Mouse (Mus musculus) T-helper 1 cell (primary cell): ENCODE measurements at regions not wholly inside any gene's neighbourhood (a gene's known extent, or its start where the extent isn't known, plus 50 kb on each side); places are given as distances from the start of the nearest gene placed in this dataset.

ENCODE experiments used
- in situ Hi-C: fragments of 300-600 bp; cut with MboI, MseI; formaldehyde crosslinking; loops from one replicate; pipeline ENCODE4 v1.15.1; 2025; ENCODE audit warnings: high pct_unique_total_duplicates

DNA sequence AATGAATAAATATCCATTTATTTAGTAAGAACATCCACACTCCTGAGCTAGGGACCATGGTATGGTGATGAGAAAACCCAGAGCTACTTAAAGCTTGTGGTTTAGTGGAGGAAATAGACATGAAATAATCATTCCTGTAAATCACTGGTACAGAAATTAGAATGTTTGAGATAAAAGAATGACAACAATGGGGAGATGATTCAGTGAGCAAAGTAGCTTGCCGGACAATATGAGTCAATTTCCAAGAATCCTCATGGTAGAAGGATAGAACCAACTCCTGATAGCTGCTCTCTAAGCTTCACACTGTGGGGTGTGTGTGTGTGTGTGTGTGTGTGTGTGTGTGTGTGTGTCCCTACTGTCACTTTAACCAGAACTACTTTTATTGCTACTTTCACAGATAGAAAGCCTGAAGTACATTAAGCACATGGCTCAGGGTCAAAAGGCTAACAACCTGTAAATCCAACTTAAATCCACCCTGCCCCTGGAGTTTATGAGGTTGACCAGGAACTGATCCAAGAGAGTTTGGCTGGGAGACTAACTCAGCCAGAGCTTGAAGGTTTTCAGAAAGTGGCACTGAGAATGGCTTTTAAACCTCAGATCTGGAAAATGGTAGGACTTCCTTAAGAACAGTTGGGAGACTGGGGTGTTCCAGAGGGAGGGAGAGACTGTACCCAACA, 336.9 kb upstream of the Gcfc2 start:
- in situ Hi-C loops = no loop called here

DNA sequence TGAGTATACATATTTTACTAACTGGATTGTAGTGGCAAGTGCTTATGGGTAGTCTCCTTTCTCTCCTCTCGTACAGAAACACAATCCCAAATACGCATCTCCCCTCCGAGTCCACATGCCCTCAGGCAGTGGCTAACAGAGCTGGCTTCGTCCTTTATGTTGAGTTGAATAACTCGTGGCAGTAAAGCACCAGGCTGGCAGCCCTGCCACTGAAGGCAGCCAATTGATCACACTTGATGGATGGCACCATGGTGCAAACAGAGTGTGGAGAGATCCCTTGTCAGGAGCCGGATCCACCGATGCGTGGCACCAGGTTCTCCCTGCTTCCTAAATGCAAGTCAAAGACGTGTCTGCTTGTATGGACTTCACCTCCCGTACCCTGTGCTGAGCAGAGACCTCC, 333.7 kb upstream of the Gcfc2 start:
- in situ Hi-C loops = no loop called here

DNA sequence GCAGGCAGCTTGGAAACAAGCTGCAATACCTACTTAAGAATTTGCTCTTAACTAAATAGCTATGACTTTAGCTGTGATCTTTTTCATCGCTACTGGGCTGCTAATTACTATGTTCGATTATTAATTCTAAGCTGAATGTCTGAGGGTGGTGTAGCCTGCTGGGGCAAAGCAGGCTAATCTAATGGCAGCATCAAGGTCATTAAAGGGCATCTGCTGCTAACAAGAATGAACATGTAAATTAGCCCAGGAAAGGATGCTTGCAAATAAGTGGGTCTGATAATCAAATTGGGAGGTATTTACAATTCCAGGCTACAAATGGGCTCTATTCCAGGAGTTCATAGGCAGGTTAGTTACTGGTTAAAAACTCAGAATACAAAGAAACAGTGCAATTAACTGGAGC, 327.5 kb upstream of the Gcfc2 start:
- in situ Hi-C loops = no loop called here

DNA sequence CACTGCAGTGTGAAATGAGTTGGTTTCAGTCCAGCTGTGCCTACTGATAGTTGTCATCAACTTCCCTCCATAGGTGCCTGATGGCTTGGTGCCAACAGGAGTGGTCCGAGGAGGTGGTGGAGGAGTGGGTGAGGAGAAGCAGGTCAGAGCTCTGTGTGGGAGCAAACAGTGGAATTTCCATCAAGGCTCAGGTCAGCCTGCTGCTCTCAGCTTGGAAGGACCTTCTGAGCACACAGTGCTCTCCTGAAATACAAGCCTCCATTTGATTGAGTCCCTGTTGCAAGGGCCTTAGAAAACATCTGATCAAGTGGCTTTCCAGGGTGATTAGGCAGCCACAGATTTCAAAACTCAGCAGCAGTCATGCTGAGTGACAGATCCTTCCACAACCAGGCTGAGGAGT, 314.8 kb upstream of the Gcfc2 start:
- in situ Hi-C loops = no loop called here

DNA sequence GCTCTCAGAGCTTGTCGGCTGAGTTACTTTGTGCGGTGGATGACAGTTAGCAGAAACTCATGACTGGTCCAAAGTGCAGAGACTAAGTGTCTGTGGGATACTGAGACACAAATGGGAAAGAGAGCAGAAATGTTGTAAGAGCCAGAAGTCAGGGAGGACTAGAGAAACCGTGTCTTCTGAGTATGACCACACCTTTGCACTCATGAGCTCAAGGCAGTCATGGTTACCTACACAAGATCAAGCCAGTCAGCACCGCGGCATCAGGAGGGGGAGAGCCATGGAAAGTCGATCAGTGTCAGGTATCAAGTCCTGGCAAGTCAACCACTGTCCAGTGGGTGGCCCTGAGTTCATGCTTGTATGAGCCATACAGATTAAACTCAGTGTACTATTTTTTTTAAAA, 311.5 kb upstream of the Gcfc2 start:
- in situ Hi-C loops = no loop called here

DNA sequence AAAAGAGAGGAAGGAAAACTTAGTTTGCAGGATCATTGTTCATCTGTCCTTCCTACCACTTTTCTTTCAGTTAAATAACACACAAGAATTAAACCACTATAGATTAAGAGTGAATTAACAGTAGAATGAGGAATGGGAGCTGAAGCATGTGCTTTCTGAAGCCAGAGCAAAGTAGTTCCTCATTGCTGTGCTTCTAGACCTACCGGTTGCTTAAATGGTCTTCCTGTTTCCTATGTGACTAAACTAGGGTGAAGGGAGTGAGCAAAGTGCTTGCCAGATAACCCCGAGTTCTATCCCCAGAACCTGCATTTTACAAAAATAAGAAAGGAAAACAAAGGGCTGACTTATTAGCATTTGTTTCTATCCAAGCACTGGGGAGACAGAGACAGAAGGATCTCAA, 305.5 kb upstream of the Gcfc2 start:
- in situ Hi-C loops = no loop called here

DNA sequence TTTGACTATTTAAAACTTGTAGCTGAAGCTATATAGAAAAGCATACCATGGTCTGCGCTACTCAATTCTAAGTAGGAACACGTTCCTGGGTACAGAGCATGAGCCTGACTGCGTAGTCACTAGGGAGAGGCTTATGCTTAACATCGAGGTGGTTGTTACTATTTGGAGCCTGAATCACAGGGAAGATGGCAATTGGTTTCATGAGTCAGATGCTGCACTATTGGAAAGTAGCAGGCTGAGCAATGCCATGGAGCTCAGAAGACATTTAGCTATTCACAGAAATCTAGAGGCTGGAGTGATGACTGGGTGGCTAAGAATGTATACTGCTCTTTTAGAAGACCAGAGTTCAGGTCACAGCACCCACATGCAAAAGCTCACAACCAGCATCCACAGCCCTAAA, 302.4 kb upstream of the Gcfc2 start:
- in situ Hi-C loops = no loop called here

DNA sequence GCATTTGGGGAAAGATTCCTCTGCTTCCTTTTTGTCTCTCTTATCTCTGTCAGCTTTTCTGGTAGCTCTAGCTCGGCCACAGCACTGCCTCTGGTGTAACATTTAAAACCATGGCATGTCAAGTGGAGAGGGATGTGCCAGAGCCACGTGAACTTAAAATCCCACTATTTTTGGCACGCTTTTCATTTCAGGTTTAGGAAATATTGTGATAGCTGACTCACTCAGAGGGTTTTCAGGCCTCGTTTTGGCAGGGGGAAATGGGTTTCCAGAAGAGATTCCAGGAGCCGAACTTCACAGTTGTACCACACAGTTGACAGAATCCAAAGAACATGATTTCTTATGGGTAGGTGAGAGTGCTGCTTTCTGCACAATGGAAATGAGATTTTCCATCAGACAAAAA, 300.8 kb upstream of the Gcfc2 start:
- in situ Hi-C loops = no loop called here

DNA sequence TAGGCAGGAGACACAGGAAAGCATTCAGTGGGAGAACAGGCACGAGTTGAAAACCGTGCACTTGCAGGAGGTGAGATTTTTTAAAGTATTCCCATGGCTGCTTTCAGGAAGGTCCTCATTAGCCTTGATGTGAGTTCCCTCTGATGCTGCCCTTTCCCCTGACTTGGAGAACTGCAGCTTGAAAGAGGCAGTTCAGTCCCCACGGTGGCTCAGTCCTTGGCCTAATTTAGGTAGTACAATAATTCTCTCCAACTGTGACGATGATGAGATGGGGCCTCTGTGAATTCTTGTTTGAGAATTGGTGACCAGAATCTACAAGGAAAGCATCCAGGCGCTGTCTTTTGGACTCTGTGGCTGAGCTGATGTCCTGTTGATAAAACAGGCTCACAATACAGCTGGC, 298.5 kb upstream of the Gcfc2 start:
- in situ Hi-C loops = no loop called here

DNA sequence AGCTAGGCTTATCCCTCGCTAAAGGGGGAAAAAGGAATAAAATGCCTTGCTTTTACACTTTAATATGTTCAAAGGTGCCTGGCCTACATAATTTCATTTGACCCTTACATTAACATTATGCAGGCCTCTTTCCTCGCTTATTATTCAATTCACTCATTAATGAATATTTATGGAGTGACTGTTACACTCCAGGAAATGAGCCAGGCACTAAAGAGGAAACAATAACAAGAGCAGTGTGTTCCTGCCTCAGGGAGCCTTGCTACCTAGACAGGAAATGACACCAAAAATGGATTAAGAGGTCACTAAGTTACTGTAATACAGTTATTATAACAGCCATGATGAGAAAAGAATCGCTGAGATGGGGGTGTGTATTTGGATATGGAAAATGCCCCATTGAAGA, 289.9 kb upstream of the Gcfc2 start:
- in situ Hi-C loops = no loop called here

DNA sequence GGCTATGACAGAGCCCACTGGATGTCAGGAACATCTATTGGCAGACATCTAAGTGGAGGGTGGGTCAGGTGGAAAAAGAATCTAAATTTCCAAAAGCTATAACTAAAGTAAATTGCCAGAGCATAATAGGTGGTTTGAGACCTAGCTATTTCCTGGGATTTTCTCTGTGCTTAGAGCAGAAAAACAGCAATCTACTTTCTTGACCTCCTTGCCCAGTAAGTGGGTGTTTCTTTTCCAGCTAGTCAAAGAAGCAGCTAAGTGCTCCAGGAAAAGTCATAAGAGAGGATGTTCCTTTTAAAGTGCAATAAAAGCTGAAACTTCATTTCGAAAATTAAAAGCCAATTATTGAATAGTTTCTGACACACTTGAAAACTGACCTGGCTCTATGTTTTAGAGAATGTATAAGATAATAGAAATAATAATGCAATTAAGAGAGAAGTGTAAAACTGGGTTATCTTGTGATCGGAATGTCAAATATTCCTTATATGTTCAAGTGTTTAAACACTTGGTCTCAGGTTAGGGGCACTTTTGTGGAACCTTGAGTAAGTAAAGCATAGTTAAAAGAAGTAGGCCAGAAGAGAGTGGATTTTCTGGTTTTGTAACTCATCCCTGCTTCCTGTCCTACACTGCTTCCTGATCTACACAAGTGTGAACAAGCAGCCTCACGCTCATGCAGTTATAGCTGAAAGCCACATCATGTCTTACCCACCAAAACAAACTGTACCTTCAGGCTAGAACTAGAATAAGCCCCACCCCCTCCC, 275.7 kb upstream of the Gcfc2 start:
- in situ Hi-C loops = no loop called here

DNA sequence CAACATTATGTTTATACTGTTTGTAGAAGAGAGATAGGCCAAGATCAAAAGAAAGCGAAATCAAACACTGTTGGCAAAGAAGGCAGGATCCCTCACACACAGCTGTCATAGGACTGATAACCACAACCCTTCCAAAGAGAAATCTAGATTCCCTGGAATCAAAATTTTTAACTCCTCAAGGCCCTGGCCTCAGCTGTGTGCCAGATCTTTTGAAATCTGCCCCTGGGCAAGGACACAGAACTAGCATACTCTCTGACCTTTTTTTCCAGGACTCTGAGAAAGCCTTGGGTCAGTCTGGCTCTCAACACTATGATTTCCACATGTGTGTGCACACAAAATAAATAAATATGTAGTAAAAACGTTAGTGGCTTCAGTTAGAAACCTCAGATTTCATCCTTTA, 271.6 kb upstream of the Gcfc2 start:
- in situ Hi-C loops = no loop called here

DNA sequence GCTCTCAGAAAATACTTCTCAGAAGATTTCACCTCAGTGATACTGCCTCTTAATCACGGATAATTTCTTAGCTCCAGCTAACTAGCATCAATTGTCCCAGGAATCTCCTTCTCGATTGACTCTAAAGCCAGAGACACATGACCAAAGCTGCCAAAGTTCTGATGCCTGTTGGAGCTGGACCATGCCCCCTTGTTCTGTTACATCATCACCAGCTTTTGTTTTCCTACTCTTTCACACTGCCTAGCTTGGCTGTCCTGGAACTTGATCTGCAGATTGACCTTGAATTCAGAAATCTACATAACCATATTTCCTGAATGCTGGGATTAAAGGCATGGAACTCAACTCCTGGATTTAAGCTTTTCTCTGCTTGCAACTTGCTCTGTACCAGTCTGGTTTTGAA, 268.3 kb upstream of the Gcfc2 start:
- in situ Hi-C loops = no loop called here

DNA sequence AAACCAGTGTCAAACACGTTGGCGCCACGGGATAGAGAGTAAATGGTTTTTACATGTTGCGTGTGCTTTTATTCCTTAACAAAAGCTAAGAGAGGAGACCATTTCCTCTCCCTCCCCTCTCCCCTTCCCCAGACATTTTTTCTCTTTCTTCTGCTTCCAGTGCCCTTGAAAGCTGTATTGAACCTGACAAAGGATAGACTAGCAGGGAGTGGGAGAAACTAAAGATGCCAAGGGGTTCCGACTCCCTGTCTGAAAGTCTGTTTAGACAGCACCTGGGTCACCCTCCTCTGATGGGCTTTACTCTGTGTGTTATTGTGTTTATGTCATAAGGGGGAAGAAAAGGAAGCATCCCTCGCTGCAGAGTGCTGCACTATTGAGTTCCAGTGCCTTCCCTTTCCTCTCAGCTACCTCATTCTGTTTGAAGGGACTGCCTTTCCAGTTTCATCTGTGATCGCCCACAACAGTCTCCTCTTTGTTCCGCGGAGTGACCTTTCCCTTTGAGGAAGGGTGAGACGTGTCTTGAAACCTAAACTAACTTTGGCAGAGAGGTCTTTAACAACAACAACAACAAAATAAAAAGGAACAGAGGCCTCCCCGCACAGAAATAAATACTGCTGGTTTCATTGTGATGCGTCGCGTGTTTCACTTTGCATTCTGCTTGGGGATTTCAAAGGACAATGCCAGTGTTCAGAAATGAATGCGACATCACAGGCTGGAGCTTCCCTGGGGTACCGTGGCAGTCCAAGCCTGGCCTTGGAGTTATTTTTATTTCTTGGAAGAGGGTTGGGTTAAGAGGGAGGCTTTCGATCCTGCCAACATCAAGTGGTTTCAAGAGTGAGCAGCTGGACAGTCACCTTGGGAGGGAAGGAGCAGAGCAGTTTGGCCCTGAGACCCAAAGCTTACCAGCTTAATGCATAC, 262.7 kb upstream of the Gcfc2 start:
- in situ Hi-C loops = no loop called here

DNA sequence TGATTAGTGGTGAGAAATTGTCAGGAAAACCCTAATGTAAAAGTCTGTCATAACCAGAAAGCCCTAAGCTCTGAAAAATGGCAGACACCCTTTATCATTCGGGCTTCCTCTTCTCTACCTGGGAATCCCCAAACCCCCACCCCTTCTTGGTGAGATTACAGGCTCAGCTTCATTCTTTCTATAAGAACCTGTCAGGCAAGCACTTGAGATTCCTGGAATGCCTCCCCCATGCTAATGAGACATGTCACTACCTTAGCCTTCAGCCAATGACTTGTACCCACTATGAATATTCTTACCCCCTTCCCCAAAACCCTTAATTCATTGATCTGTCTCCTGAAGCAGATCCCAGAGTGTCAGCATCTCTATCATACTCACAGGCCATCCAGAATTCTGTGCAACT, 254.5 kb upstream of the Gcfc2 start:
- in situ Hi-C loops = no loop called here

DNA sequence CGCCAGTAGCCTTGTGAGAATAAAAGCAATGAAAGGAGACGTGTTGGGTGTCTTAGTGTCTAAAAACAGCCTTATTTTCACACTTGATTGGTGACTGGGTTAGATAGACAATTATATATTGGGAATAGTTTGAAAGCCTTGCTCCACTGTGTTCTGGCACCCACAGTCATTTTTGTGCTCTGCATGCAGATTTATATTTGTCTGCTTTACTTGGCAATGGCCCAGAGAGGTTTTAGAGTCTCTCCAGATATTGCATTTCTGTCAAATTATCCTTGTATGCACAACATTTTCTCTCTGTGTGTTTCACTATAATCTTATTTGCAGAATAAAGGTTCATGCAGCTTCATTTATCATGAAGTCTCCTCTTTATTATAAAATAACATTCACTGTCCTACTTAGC, 250.2 kb upstream of the Gcfc2 start:
- in situ Hi-C loops = no loop called here

DNA sequence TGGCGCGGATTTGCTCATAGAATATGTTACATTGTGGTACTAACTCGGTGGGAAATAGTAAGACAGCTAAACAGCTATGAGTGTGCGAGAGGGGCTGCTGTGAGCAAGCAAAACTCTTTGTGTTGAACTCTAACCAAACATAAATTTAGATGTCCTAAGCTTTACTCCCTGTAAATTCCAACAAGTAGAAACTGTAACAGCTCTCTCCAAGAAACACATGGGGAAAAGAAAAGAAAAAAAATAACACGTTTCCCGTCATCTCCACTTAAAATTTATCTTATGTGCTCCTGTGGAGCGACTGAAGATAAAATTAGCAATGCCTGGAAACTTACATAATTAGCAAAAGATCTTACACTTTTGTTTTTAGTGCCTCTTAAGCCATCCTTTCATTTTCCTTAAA, 226.2 kb upstream of the Gcfc2 start:
- in situ Hi-C loops = loop anchor here (10.0 kb wide), 1 partner anchor 118 kb away; no protein-coding TSS in a partner anchor

DNA sequence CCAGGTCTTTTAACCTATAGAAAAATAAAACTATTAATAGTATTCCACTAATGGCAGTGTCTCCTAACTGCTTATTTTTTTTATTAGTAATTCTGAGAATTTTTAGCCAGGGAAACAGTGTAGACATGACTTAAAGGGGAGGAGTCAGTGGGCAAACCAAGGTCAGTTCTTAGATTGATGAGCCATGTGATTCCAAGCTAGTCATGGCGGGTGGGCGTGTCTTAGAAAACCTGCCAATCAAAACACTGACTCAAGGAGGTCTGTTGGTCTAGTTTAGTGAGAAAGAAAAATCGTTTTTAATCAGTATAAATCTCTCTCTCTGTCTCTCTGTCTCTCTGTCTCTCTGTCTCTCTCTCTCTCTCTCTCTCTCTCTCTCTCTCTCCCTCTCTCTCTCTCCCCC, 225.3 kb upstream of the Gcfc2 start:
- in situ Hi-C loops = loop anchor here (10.0 kb wide), 1 partner anchor 117 kb away; no protein-coding TSS in a partner anchor

DNA sequence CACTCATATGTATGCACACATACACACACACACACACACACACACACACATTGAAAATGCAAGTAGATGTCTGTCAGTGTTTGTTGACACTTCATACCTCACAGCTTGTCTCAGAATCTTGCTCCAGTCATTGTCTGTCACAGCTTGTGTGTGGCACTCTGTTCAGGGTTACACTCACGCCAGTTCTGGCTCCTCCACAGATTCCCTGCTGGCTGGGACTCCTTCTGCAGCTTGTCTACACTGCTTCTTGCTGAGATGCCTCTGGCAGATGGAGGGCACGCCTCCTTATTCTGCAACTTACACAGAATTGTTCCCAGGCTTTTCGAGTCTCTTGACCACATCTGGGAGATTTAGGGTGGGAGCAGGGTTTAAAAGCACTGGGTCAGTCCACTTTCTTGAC, 208.6 kb upstream of the Gcfc2 start:
- in situ Hi-C loops = no loop called here

DNA sequence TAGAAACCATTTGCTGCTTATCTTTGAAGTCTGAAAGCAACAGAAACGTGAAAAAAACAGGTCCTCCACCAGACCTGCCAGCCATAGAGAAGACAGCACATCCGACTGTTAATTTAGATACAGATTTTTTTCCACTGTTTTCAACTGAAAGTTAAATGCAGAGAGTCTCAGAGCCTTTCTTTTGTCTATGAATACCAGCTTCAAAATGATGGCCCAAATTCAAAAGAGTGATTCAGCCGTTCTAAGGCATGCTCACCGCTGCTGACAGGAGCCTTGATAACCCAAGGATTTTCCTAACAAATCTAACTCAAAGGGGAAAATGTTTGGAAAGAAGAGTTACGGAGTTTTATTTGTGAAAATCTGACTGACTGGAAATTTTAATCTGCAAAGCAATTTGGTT, 207.1 kb upstream of the Gcfc2 start:
- in situ Hi-C loops = no loop called here

DNA sequence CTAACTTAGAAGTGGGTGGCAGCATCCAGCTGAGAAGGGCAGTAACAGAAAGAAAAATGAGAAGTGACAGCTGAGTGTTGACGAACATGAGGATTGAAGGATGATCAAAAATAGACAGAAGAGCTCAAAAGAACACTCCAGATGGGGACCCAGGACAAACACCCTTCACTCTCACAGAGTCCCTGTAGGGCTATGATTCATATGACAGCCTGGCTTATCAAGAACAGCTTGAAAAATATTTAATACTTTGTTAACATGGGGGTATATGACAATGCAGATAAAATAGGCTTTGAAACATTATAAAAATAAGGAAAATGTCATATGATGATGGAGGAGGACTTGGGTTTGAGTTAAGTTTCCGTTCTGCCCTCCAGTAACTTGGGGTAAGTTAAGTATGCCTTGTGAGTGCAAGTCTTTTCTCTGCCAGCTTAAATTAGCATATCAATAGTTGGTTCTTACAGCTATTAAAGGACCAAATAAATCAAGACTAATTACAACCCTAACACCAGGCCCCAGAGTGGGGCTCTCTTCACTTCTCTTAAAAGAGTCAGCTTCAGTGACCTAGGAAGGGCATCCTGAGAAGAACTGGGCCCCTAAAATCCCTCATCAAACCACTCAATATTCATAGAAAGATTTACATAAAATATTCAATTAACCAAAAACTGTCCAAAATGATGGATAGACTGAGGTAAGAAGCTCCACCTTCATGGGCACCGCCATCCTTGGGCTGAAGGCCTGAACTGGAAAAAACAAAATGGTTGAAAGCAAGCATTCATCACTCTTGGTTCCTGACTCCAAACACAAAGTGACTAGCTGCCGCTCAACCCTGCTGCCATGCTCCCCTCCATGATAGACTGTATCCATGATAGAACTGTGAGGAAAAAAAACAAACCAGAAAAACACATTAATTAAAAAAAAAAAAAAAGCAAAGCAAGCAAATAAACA, 198.6 kb upstream of the Gcfc2 start:
- in situ Hi-C loops = no loop called here
